ENCODE assay signal across 8 mouse cellular contexts in the genomic region with DNA sequence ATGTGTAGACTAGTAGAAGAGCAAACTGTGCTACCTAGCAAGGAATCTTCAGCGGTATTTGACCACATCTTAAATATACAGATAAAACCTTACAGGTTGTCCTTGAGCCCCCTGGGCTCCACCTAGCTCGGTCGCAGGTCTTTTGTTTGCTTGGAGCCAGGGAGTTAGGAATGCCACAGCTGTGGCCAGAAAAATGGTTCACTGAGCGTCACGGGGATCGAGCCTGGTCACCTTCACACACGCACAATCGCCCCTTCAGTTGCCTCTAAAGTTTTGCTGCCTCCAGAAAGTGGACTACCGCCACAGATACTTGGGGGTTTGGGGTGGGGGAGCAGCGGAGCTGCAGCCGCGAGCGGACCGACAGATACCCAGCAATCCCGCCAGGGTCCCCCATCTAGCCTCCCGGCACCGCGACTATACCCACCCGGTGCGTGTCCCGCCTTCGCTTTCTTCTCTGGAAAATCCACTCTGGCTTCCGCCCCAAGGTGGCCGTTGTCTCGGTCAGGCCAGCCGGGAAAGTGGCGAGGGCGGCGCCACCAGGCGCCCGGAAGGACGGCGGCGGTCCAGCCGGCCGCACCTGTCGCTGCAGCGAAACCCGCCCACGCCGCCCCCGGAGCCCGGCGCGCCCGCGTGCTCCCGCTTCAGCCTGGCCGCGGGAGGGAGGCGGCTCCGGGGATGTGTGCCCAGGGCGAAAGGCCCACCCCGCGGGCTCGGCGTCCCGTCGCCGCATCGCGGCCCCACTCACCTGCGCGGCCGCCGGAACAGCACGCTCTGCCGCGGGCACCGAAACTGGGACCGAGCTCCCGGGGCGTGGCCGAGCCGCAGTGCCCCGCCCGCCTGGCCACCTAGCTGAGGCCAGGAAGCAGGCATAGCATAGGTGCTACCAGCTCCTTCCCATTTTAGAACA. TPM values are rescaled to one million over a fixed set of nuclear protein-coding genes. Genes with fewer than 3 reads are reported as not detected.
DNase-seq lines count a peak whose midpoint lies in the region; ATAC-seq and TF ChIP-seq lines count a peak whose summit lies in the region.

A gene (minus strand): TSS at position 791 of the 907 bp plus-strand sequence.

- no peak within 1 kb of the TSS for H3K27ac ChIP-seq in embryonic facial prominence, embryonic 11.5 days (replicated peaks; ENCODE audit: low read depth, low read length)
- H3K27ac ChIP-seq in heart, embryonic 13.5 days (replicated peaks) = no peak within 1 kb of the TSS
- peak within 1 kb of the TSS; percentile 82 for H3K27ac ChIP-seq in kidney, embryonic 15.5 days
- H3K27ac ChIP-seq in liver, embryonic 15.5 days (replicated peaks) = peak within 1 kb of the TSS; percentile 46; the same call in 1 of the 2 replicates
- peak within 1 kb of the TSS; percentile 89 for H3K27ac ChIP-seq in stomach, postnatal 0 days (replicated peaks)

- no peak for TF ChIP-seq EP300 in stomach, postnatal 0 days (optimal IDR thresholded peaks at IDR 0.05)

- peak; percentile 47; the same call in 1 of the 2 replicates for ATAC-seq in embryonic facial prominence, embryonic 11.5 days (replicated peaks; ENCODE audit: insufficient number of reproducible peaks, low FRiP score, low TSS enrichment, low read depth)
- peak; percentile 42 for ATAC-seq in heart, embryonic 13.5 days (ENCODE audit: extremely low read depth, insufficient number of reproducible peaks, low FRiP score, low TSS enrichment)
- ATAC-seq in kidney, embryonic 15.5 days (replicated peaks; ENCODE audit: low FRiP score) = peak; percentile 89
- ATAC-seq in liver, embryonic 15.5 days (ENCODE audit: insufficient read depth) = peak; percentile 72
- ATAC-seq in stomach, postnatal 0 days (ENCODE audit: low FRiP score, low TSS enrichment) = peak; percentile 95

- peaks cover 4% of the 10 kb centered on the region; the same call in 1 of the 2 replicates for H3K36me3 ChIP-seq in embryonic facial prominence, embryonic 11.5 days (replicated peaks; ENCODE audit: control insufficient read depth, insufficient read depth, low read depth, low read length)
- H3K36me3 ChIP-seq in heart, embryonic 13.5 days = peaks cover 43% of the 10 kb centered on the region
- H3K36me3 ChIP-seq in kidney, embryonic 15.5 days = peaks cover 43% of the 10 kb centered on the region
- H3K36me3 ChIP-seq in liver, embryonic 15.5 days (replicated peaks) = peaks cover 39% of the 10 kb centered on the region
- peaks cover under 1% of the 10 kb centered on the region; the same call in 1 of the 2 replicates for H3K36me3 ChIP-seq in stomach, postnatal 0 days (ENCODE audit: control insufficient read depth, insufficient read depth, low read length)

- no peaks in the 10 kb centered on the region for H3K9me3 ChIP-seq in embryonic facial prominence, embryonic 11.5 days (replicated peaks; ENCODE audit: control insufficient read depth, low read length)
- H3K9me3 ChIP-seq in heart, embryonic 13.5 days = no peaks in the 10 kb centered on the region
- 0 out of 2 replicates have a peak, but pooled peaks cover 4% of the 10 kb centered on the region for H3K9me3 ChIP-seq in kidney, embryonic 15.5 days (replicated peaks)
- H3K9me3 ChIP-seq in liver, embryonic 15.5 days (replicated peaks) = no peaks in the 10 kb centered on the region
- no peaks in the 10 kb centered on the region for H3K9me3 ChIP-seq in stomach, postnatal 0 days (ENCODE audit: control insufficient read depth, low read length)

- peak; percentile 5 for DNase-seq in ovary, adult 18-20 months (ENCODE audit: low spot score)
- no peak for DNase-seq in ovary, postnatal 10 days (ENCODE audit: low spot score)
- peak; percentile 17 for DNase-seq in embryonic facial prominence, embryonic 11.5 days (ENCODE audit: low spot score)
- peak; percentile 47 for DNase-seq in neural tube, embryonic 10.5 days (ENCODE audit: extremely low spot score, low spot score)
- DNase-seq in stomach, postnatal 0 days (ENCODE audit: low spot score) = peak; percentile 86

- H3K27me3 ChIP-seq in embryonic facial prominence, embryonic 11.5 days (ENCODE audit: control insufficient read depth, insufficient read depth, low read length) = peaks cover 10% of the 10 kb centered on the region
- H3K27me3 ChIP-seq in heart, embryonic 13.5 days (replicated peaks) = peaks cover 7% of the 10 kb centered on the region; the same call in 1 of the 2 replicates
- peaks cover 3% of the 10 kb centered on the region for H3K27me3 ChIP-seq in kidney, embryonic 15.5 days
- H3K27me3 ChIP-seq in liver, embryonic 15.5 days = peaks cover 8% of the 10 kb centered on the region
- H3K27me3 ChIP-seq in stomach, postnatal 0 days (ENCODE audit: control insufficient read depth, insufficient read depth, low read length) = no peaks in the 10 kb centered on the region

- peak; percentile 13; the same call in 1 of the 2 replicates for TF ChIP-seq CTCF in stomach, postnatal 0 days (IDR thresholded peaks at IDR 0.05; ENCODE audit: low read depth)

- H3K4me3 ChIP-seq in embryonic facial prominence, embryonic 11.5 days (ENCODE audit: low read depth, low read length) = peak within 1 kb of the TSS; percentile 55
- peak within 1 kb of the TSS; percentile 70 for H3K4me3 ChIP-seq in heart, embryonic 13.5 days
- H3K4me3 ChIP-seq in kidney, embryonic 15.5 days (replicated peaks) = peak within 1 kb of the TSS; percentile 74
- H3K4me3 ChIP-seq in liver, embryonic 15.5 days (replicated peaks) = peak within 1 kb of the TSS; percentile 70
- peak within 1 kb of the TSS; percentile 64 for H3K4me3 ChIP-seq in stomach, postnatal 0 days (ENCODE audit: low read depth, low read length)

- peak within 1 kb of the TSS; percentile 95 for H3K4me2 ChIP-seq in embryonic facial prominence, embryonic 11.5 days (ENCODE audit: low read depth, low read length)
- peak within 1 kb of the TSS; percentile 79 for H3K4me2 ChIP-seq in heart, embryonic 13.5 days
- peak within 1 kb of the TSS; percentile 86 for H3K4me2 ChIP-seq in kidney, embryonic 15.5 days
- H3K4me2 ChIP-seq in liver, embryonic 15.5 days = peak within 1 kb of the TSS; percentile 92
- peak within 1 kb of the TSS; percentile 79 for H3K4me2 ChIP-seq in stomach, postnatal 0 days (replicated peaks; ENCODE audit: low read depth)

- WGBS in embryonic facial prominence, embryonic 11.5 days = 2% methylated on average over 76 of the region's 77 CpGs
- 3% methylated on average over 74 of the region's 77 CpGs for WGBS in heart, embryonic 13.5 days
- 3% methylated on average over 68 of the region's 77 CpGs for WGBS in kidney, embryonic 15.5 days
- WGBS in liver, embryonic 15.5 days (ENCODE audit: insufficient replicate concordance) = 2% methylated on average over 76 of the region's 77 CpGs
- WGBS in stomach, postnatal 0 days = 4% methylated on average over 73 of the region's 77 CpGs

- H3K4me1 ChIP-seq in embryonic facial prominence, embryonic 11.5 days (ENCODE audit: control insufficient read depth, insufficient read depth, low read length) = peaks cover 4% of the 10 kb centered on the region; the same call in 1 of the 2 replicates
- peaks cover 10% of the 10 kb centered on the region for H3K4me1 ChIP-seq in heart, embryonic 13.5 days
- H3K4me1 ChIP-seq in kidney, embryonic 15.5 days = peaks cover 8% of the 10 kb centered on the region
- peaks cover 9% of the 10 kb centered on the region for H3K4me1 ChIP-seq in liver, embryonic 15.5 days (replicated peaks)
- no peaks in the 10 kb centered on the region for H3K4me1 ChIP-seq in stomach, postnatal 0 days (replicated peaks; ENCODE audit: control insufficient read depth, insufficient read depth)

- H3K9ac ChIP-seq in embryonic facial prominence, embryonic 11.5 days (replicated peaks; ENCODE audit: low read length) = peak within 1 kb of the TSS; percentile 48
- H3K9ac ChIP-seq in heart, embryonic 13.5 days = peak within 1 kb of the TSS; percentile 80
- peak within 1 kb of the TSS; percentile 58 for H3K9ac ChIP-seq in kidney, embryonic 15.5 days
- H3K9ac ChIP-seq in liver, embryonic 15.5 days = peak within 1 kb of the TSS; percentile 58
- peak within 1 kb of the TSS; percentile 67 for H3K9ac ChIP-seq in stomach, postnatal 0 days (ENCODE audit: low read length)

RNA-seq across cellular contexts. Expression of the gene that starts here (rescaled TPM):
- polyA plus RNA-seq in embryonic facial prominence, embryonic 11.5 days (2014; fragmentation: Nextera tagmentation; extraction: Ambion mirVana) = 5.6 TPM in 2 replicates
- polyA plus RNA-seq in heart, embryonic 13.5 days (2015; fragmentation: Nextera tagmentation; extraction: Ambion mirVana) = 4.0 TPM in 2 replicates
- polyA plus RNA-seq in kidney, embryonic 15.5 days (2015; fragmentation: Nextera tagmentation; extraction: Ambion mirVana) = 14.0 and 15.3 TPM in 2 replicates
- polyA plus RNA-seq in liver, embryonic 15.5 days (2015; fragmentation: Nextera tagmentation; extraction: Ambion mirVana) = 7.3 and 8.8 TPM in 2 replicates
- 11.3 and 11.5 TPM in 2 replicates for polyA plus RNA-seq in stomach, postnatal 0 days (2015; fragmentation: Nextera tagmentation; extraction: Ambion mirVana)

Comparison
In these comparisons a context has a peak if more than half of its experiments do, and no peak if none do; other contexts are left out.
1. ATAC-seq: peak in every context shown above with its lines; median percentile 95 in stomach, postnatal 0 days; 89 in kidney, embryonic 15.5 days; 72 in liver, embryonic 15.5 days; 47 in embryonic facial prominence, embryonic 11.5 days; 42 in heart, embryonic 13.5 days.
2. H3K27ac ChIP-seq: peak in kidney, embryonic 15.5 days (single experiment), liver, embryonic 15.5 days (single experiment) and stomach, postnatal 0 days (single experiment); none in embryonic facial prominence, embryonic 11.5 days (single experiment) and heart, embryonic 13.5 days (single experiment).
3. Peak in every context shown above with its lines, with median percentiles within 50 percentile points of each other: H3K4me2 ChIP-seq, H3K4me3 ChIP-seq and H3K9ac ChIP-seq.